Mouse (Mus musculus) ES-Bruce4 (cell line): ENCODE results near the gene Bdkrb2.

Source experiments
- CTCF ChIP-seq: IDR thresholded peaks from one replicate; pipeline ENCODE4 v1.8.1; 2011; ENCODE audit warnings: low read depth, low read length
- EP300 ChIP-seq: IDR thresholded peaks from 2 replicates; pipeline ENCODE4 v1.6.1; 2011; ENCODE audit warnings: low read depth, low read length; ENCODE audit not compliant: insufficient read depth
- POLR2A ChIP-seq: IDR thresholded peaks from one replicate; pipeline ENCODE4 v1.8.1; 2011; ENCODE audit warnings: low read length; ENCODE audit not compliant: insufficient read depth

DNA sequence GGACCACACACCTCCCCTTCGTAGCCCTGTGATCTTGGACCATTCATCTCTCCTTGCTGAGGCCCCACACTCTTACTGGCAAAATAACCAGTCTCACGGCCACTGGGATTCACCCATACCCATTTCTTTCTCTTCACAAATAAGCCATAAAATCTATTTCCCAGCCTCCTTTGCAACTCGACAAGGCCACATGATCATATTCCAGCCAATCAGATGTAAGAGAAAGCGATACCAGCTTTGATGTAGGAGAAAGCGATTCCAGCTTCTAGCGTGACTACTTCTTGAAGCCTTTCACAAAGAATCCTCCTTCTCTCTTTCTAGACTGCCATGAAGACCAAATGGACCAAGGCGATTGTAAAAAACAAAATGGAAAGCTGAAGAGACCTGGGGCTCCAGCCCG is 19.9 kb upstream of the Bdkrb2 start:
- TF ChIP-seq POLR2A (no peak), CTCF (no peak), EP300 (no peak)
